Mouse (Mus musculus) liver, adult (tissue): ENCODE data around the gene Cyp2b9.
"Not testable (repeated sequence)": the region's sequence is repeated elsewhere in the genome, so short reads cannot be mapped to it uniquely, and the experiment has no call there.

Source experiments
- GATA4 ChIP-seq: IDR thresholded peaks from 2 replicates; pipeline ENCODE4 v1.6.1; 2014; ENCODE audit warnings: mild to moderate bottlenecking, low read length; ENCODE audit not compliant: insufficient replicate concordance

The Cyp2b9 gene

GRCm38 (mm10) chr7:26173111-26173510 is at the start of gene Cyp2b9:
Gene Cyp2b9 (plus strand): TSS chr7:26173411.
- TF ChIP-seq GATA4, result not testable (repeated sequence)

DNA sequence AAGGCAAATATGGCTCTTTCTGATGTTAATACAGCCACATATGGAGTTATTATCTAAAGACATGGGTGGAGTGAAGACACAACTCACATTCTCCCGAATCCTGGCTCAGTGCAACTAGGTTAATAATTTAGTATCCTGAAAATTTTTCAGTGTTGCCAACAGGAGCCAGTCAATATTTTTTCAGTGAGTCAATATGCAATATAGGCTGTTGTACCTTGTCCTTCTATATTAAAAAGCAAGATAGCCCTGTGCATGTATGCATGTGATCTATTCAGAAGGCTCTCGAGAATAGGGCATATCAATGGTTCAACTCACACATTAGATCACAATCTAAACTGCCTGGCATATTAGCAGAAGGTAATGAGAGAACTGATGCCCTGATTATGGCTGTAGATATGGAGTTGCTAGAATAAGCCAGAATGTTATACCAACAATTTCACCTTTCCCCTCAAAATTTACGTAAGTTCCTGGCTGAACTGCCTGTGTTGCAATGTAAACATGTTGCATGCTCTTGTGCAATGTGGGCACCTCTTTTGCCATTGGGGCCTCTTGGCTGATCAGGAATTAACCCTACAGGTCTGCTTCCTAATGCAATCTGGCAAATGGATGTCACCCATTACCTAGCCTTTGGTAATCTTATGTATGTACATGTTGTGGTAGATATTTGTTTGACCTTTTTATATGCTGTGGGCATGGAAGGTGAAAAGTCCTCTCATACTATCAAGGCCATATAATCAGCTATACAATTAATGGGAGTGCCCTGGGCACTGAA is 4.3 kb upstream of the Cyp2b9 start:
- TF ChIP-seq GATA4, result peak; percentile 29; the same call in 1 of the 2 replicates

- no peak for TF ChIP-seq GATA4
Measured at GRCm38 (mm10) chr7:26201083-26201482, 27.9 kb downstream of the Cyp2b9 start.

DNA sequence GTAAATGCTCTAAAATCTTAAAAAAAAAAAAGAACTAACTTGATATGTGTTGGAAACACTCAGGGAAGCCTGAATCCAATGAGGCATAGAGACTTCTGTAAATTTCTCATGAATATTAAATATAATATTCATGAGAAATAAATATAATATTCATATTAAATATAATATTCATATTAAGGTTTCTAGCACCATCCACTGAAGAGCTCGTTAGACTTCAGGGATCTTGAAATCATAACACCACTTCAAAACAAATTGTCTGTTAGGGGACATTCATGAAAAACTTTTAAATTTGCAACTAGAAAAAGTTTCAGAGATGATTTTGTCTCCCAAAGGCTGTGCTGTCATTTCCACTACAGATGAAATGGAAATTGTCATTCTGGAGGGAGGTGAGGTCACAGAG is 86.8 kb downstream of the Cyp2b9 start, which contains the start of gene Vmn1r184:
Gene Vmn1r184 (plus strand): TSS at position 301 of the 400 bp plus-strand sequence.
- not testable (repeated sequence) for TF ChIP-seq GATA4
